17 mouse cellular contexts compared by ENCODE assay signal in the genomic region with DNA sequence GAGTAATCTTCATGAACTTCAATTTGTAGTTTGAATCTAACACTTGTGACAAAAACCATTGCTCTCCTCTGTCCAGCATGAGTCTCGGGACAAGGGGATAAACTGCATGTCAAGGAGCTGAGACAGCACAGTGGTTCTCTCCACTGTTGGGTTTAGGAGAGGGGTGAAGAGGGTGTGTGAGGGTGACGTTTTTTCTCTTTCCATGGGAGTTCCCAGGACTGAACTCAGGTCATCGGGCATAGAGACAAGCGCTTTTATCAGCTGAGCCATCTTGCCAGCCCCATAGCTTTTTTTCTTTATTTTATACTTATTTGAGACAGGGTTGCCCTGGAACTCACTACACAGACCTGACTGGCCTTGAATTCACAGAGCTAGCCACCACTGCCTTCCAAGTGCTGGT.
"Had no signal": no experiment of that assay in that cellular context is flagged by ENCODE, and none has a peak within 500 bp of the region (broad histone marks: within the 10 kb centered on the region; RNA-seq: fewer than 3 reads in every experiment).

No protein-coding gene starts in this region.

- H3K4me3 ChIP-seq: layer of hippocampus, adult 2 months; limb, embryonic 10.5 days; limb, embryonic 13.5 days; midbrain, embryonic 12.5 days; midbrain, embryonic 15.5 days; neural tube, embryonic 13.5 days had no signal

- DNase-seq: layer of hippocampus, adult 9-11 months; liver; lung, embryonic 14.5 days; retina, postnatal 1 day; right cerebral cortex, postnatal 25 days; thymus, adult 2 months; thymus, postnatal 14 days; thymus, postnatal 4 days had no signal

- H3K36me3 ChIP-seq: midbrain, embryonic 15.5 days had no signal

- H3K4me1 ChIP-seq: midbrain, embryonic 15.5 days had no signal

- H3K9me3 ChIP-seq: limb, embryonic 10.5 days; limb, embryonic 13.5 days; midbrain, embryonic 12.5 days; midbrain, embryonic 15.5 days; neural tube, embryonic 13.5 days had no signal

- H3K27ac ChIP-seq: kidney, postnatal 0 days; layer of hippocampus, adult 2 months; limb, embryonic 10.5 days; liver, embryonic 14.5 days; macrophage; midbrain, embryonic 12.5 days; midbrain, embryonic 15.5 days; neural tube, embryonic 13.5 days had no signal

- H3K27me3 ChIP-seq: limb, embryonic 13.5 days; midbrain, embryonic 12.5 days; midbrain, embryonic 15.5 days; neural tube, embryonic 13.5 days had no signal
